Mouse (Mus musculus) kidney, embryonic 14.5 days (tissue): Measurements from ENCODE around the gene Tmem215. TPM values are rescaled to one million over a fixed set of nuclear protein-coding genes. Genes with fewer than 3 reads are reported as not detected.

Source experiments
- ATAC-seq: fragments of 200-750 bp; cut with Nextera tagmentation; 2 replicates; pipeline ENCODE4 v1.8.0; 2017; ENCODE audit warnings: moderate number of reproducible peaks, mild to moderate bottlenecking, moderate TSS enrichment, moderate library complexity; ENCODE audit not compliant: low FRiP score, low TSS enrichment
- H3K27ac ChIP-seq: fragments of 300-500 bp; sonication (generic); 2 replicates; pipeline ENCODE4 v1.5.1; 2014; ENCODE audit warnings: low read depth, mild to moderate bottlenecking, low read length, moderate library complexity, mixed read lengths
- H3K27me3 ChIP-seq: fragments of 300-500 bp; sonication (generic); 2 replicates; pipeline ENCODE4 v1.6.1; 2014; ENCODE audit warnings: mild to moderate bottlenecking, low read length; ENCODE audit not compliant: control insufficient read depth, insufficient read depth
- H3K36me3 ChIP-seq: fragments of 300-500 bp; sonication (generic); 2 replicates; pipeline ENCODE4 v1.6.1; 2014; ENCODE audit warnings: low read length, mixed read lengths; ENCODE audit not compliant: control insufficient read depth, insufficient read depth
- H3K4me1 ChIP-seq: fragments of 300-500 bp; sonication (generic); 2 replicates; pipeline ENCODE4 v1.6.1; 2014; ENCODE audit warnings: low read length, mixed read lengths; ENCODE audit not compliant: control insufficient read depth, insufficient read depth
- H3K4me2 ChIP-seq: fragments of 300-500 bp; sonication (generic); replicated peaks from 2 replicates; pipeline ENCODE4 v1.6.1; 2014; ENCODE audit warnings: low read depth, mild to moderate bottlenecking, low read length
- H3K4me3 ChIP-seq: fragments of 300-500 bp; sonication (generic); 2 replicates; pipeline ENCODE4 v1.5.1; 2014; ENCODE audit warnings: mild to moderate bottlenecking, low read length
- H3K9ac ChIP-seq: fragments of 300-500 bp; sonication (generic); 2 replicates; pipeline ENCODE4 v1.6.1; 2014; ENCODE audit warnings: low read depth, mild to moderate bottlenecking, low read length, moderate library complexity
- H3K9me3 ChIP-seq: fragments of 300-500 bp; sonication (generic); 2 replicates; pipeline ENCODE4 v1.6.1; 2016; ENCODE audit warnings: low read length; ENCODE audit not compliant: control insufficient read depth
- WGBS: fragments of 180-500 bp; shearing (Covaris S2); extraction: QIAGEN DNeasy Blood & Tissue Kit; methylation state at CpG from one replicate; pipeline ENCODE4 v1.1.7; 2014; 5-methylcytosine and 5-hydroxymethylcytosine counted together
- polyA plus RNA-seq: library from polyadenylated mRNA; unstranded; fragments of >200 nt; fragmentation: Nextera tagmentation; extraction: Ambion mirVana; gene quantifications from 2 replicates; pipeline ENCODE4 v1.2.1, GENCODE M21; 2014

The Tmem215 gene
- polyA plus RNA-seq, result 0.32 and 0.43 TPM in 2 replicates

- H3K9me3 ChIP-seq, result no peaks in the 10 kb centered on the region
- no peak within 1 kb of the TSS for H3K27ac ChIP-seq
- peak within 1 kb of the TSS; percentile 57 for H3K9ac ChIP-seq
- 84% methylated on average over 10 of the region's 10 CpGs for WGBS
- H3K27me3 ChIP-seq, result peaks cover 25% of the 10 kb centered on the region
- H3K36me3 ChIP-seq, result no peaks in the 10 kb centered on the region
- ATAC-seq, result no peak
- no peaks in the 10 kb centered on the region for H3K4me1 ChIP-seq
- peak within 1 kb of the TSS; percentile 83 for H3K4me2 ChIP-seq
- H3K4me3 ChIP-seq, result peak within 1 kb of the TSS; percentile 46
Measured at GRCm38 (mm10) chr4:40471880-40472279, at the start of gene Tmem215. Gene Tmem215, plus strand, starts transcription at chr4:40472180.

GRCm38 (mm10) chr4:40431916-40432315 lies 40.1 kb upstream of the Tmem215 start:
- H3K4me2 ChIP-seq, result no peak overlapping the region
- ATAC-seq, result no peak
- no peak overlapping the region for H3K9ac ChIP-seq
- WGBS, result 65% methylated on average over 5 of the region's 5 CpGs
- no peak overlapping the region for H3K27ac ChIP-seq
- H3K4me3 ChIP-seq, result no peak overlapping the region
- H3K27me3 ChIP-seq, result no peaks in the 10 kb centered on the region
- H3K36me3 ChIP-seq, result no peaks in the 10 kb centered on the region
- H3K9me3 ChIP-seq, result peaks cover 8% of the 10 kb centered on the region
- no peaks in the 10 kb centered on the region for H3K4me1 ChIP-seq

- H3K36me3 ChIP-seq, result no peaks in the 10 kb centered on the region
- no peak overlapping the region for H3K27ac ChIP-seq
- no peak overlapping the region for H3K9ac ChIP-seq
- no peak overlapping the region for H3K4me3 ChIP-seq
- WGBS, result 14% methylated on average over 3 of the region's 3 CpGs
- no peaks in the 10 kb centered on the region for H3K4me1 ChIP-seq
- peaks cover 12% of the 10 kb centered on the region for H3K9me3 ChIP-seq
- no peak overlapping the region for H3K4me2 ChIP-seq
- H3K27me3 ChIP-seq, result no peaks in the 10 kb centered on the region
- peak; percentile 96 for ATAC-seq
Measured at GRCm38 (mm10) chr4:40433379-40433778, 38.6 kb upstream of the Tmem215 start.

GRCm38 (mm10) chr4:40434388-40434787 lies 37.6 kb upstream of the Tmem215 start:
- ATAC-seq, result no peak
- 65% methylated on average over 1 of the region's 1 CpGs for WGBS
- no peaks in the 10 kb centered on the region for H3K4me1 ChIP-seq

GRCm38 (mm10) chr4:40443565-40443964 lies 28.4 kb upstream of the Tmem215 start:
- Histone ChIP-seq H3K4me2 (no peak overlapping the region), H3K36me3 (no peaks in the 10 kb centered on the region), H3K27ac (no peak overlapping the region), H3K4me1 (no peaks in the 10 kb centered on the region), H3K27me3 (no peaks in the 10 kb centered on the region), H3K9ac (no peak overlapping the region), H3K9me3 (no peaks in the 10 kb centered on the region), H3K4me3 (no peak overlapping the region)
- ATAC-seq, result no peak
- 94% methylated on average over 9 of the region's 9 CpGs for WGBS

More at GRCm38 (mm10) chr4:40434388-40434787, 37.6 kb upstream of the Tmem215 start:
- Histone ChIP-seq H3K4me2 (no peak overlapping the region), H3K9me3 (peaks cover 12% of the 10 kb centered on the region), H3K27ac (no peak overlapping the region), H3K27me3 (no peaks in the 10 kb centered on the region), H3K36me3 (no peaks in the 10 kb centered on the region), H3K4me3 (no peak overlapping the region), H3K9ac (no peak overlapping the region)

GRCm38 (mm10) chr4:40472700-40473530 lies 935 bp downstream of the Tmem215 start:
- H3K4me1 ChIP-seq, result no peaks in the 10 kb centered on the region
- H3K36me3 ChIP-seq, result no peaks in the 10 kb centered on the region
- peak overlapping the region; percentile 83 for H3K4me2 ChIP-seq
- no peak overlapping the region for H3K27ac ChIP-seq
- ATAC-seq, result peak; percentile 95
- H3K9me3 ChIP-seq, result no peaks in the 10 kb centered on the region
- H3K4me3 ChIP-seq, result peak overlapping the region; percentile 46
- H3K9ac ChIP-seq, result peak overlapping the region; percentile 57
- 3% methylated on average over 49 of the region's 55 CpGs for WGBS
- H3K27me3 ChIP-seq, result peaks cover 25% of the 10 kb centered on the region

GRCm38 (mm10) chr4:40473911-40474310 lies 1.9 kb downstream of the Tmem215 start:
- H3K9me3 ChIP-seq, result no peaks in the 10 kb centered on the region
- peaks cover 25% of the 10 kb centered on the region for H3K27me3 ChIP-seq
- H3K27ac ChIP-seq, result no peak overlapping the region
- no peaks in the 10 kb centered on the region for H3K4me1 ChIP-seq
- no peak overlapping the region for H3K4me2 ChIP-seq
- H3K9ac ChIP-seq, result no peak overlapping the region
- H3K4me3 ChIP-seq, result no peak overlapping the region
- WGBS, result 78% methylated on average over 9 of the region's 9 CpGs
- H3K36me3 ChIP-seq, result no peaks in the 10 kb centered on the region
- ATAC-seq, result no peak

- Histone ChIP-seq H3K4me2 (no peak overlapping the region), H3K36me3 (no peaks in the 10 kb centered on the region), H3K27ac (no peak overlapping the region), H3K9me3 (no peaks in the 10 kb centered on the region), H3K4me3 (no peak overlapping the region), H3K4me1 (no peaks in the 10 kb centered on the region), H3K9ac (no peak overlapping the region), H3K27me3 (peaks cover 9% of the 10 kb centered on the region)
- no peak for ATAC-seq
- 90% methylated on average over 5 of the region's 5 CpGs for WGBS
Measured at GRCm38 (mm10) chr4:40477963-40478362, 6.0 kb downstream of the Tmem215 start.

- H3K9me3 ChIP-seq, result no peaks in the 10 kb centered on the region
- H3K4me2 ChIP-seq, result no peak overlapping the region
- H3K9ac ChIP-seq, result no peak overlapping the region
- H3K36me3 ChIP-seq, result no peaks in the 10 kb centered on the region
- no peak for ATAC-seq
- WGBS, result 75% methylated on average over 6 of the region's 6 CpGs
- no peaks in the 10 kb centered on the region for H3K4me1 ChIP-seq
- no peak overlapping the region for H3K27ac ChIP-seq
- no peak overlapping the region for H3K4me3 ChIP-seq
- H3K27me3 ChIP-seq, result no peaks in the 10 kb centered on the region
Measured at GRCm38 (mm10) chr4:40486546-40486945, 14.6 kb downstream of the Tmem215 start.
